In genomic region chr6:54068882-54069281, GRCm38 (mm10) we compare ENCODE assay signal across 18 mouse cellular contexts. TPM values are rescaled to one million over a fixed set of nuclear protein-coding genes. Genes with fewer than 3 reads are reported as not detected.
A peak's percentile ranks its signal among the peaks of the same experiment; 100 is the strongest.
DNase-seq lines count a peak whose midpoint lies in the region.
"Had no signal": no experiment of that assay in that cellular context is flagged by ENCODE, and none has a peak within 500 bp of the region (broad histone marks: within the 10 kb centered on the region; RNA-seq: fewer than 3 reads in every experiment).

No protein-coding gene starts in this region.

- DNase-seq in kidney, adult 9 months: peak; percentile 31
- no peak for DNase-seq in kidney, adult 18-20 months
- peak; percentile 55 for DNase-seq in CD4-positive helper T cell, adult 2 months (ENCODE audit: low read depth, low spot score)
- DNase-seq in T-cell, adult 2 months (ENCODE audit: low spot score): peak; percentile 20
- DNase-seq in naive thymus-derived CD4-positive, alpha-beta T cell, adult 2 months (ENCODE audit: low read depth): peak; percentile 61
- no peak for DNase-seq in frontal cortex, postnatal 25 days (ENCODE audit: low spot score in 2 of 2)
- no peak for DNase-seq in heart, postnatal 10 days
- DNase-seq: adrenal gland, postnatal 25 days; B cell, adult 2 months; cerebellum, adult 11-12 months; cerebellum, postnatal 14 days; gastrocnemius, adult 2 months; layer of hippocampus, postnatal 36 days; lung, embryonic 14.5 days; lung, postnatal 14 days; right cerebral cortex, postnatal 25 days; thymus, postnatal 25 days had no signal

- intact Hi-C loops in heart, postnatal 10 days (cut with DNase I): no loop called here

RNA-seq across cellular contexts. Expression of gene Chn2, which starts 29.5 kb away (rescaled TPM):
- 1 to 10 TPM; 5.2 to 6.0 TPM for total RNA-seq in heart, postnatal 10 days (2021)
- total RNA-seq: MEL had no signal

Comparison
In these comparisons a context has a peak if more than half of its experiments do, and no peak if none do; other contexts are left out.
1. DNase-seq: peak in kidney, adult 9 months (single experiment), CD4-positive helper T cell, adult 2 months (single experiment), T-cell, adult 2 months (single experiment) and naive thymus-derived CD4-positive, alpha-beta T cell, adult 2 months (single experiment); none in kidney, adult 18-20 months (single experiment), frontal cortex, postnatal 25 days (0 of 2) and heart, postnatal 10 days (0 of 2).